Mouse (Mus musculus): Measurements from ENCODE around the gene Dnal4. TPM values are rescaled to one million over a fixed set of nuclear protein-coding genes. Genes with fewer than 3 reads are reported as not detected.

Dnal4 gene
- polyA plus RNA-seq, 1 experiment, result 15.7 TPM

DNA sequence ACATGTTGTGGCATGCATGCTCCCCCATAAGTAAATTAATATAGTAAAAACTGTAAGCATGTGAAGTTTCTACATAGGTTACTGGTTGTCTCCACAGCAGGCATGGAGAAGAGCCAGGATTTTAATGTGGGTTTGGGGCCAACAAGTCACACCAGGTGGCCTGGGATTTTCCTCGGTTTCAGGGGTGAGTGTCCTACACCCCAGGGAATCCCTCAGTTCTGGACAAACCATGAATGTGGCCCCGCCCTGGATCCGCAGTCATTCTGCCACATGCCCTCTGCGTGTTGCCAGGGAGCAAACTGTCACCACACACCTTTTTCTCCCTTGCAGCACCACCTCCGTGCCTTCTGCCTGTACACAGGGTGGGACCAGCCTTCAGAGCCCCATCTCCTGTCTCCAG is 31.0 kb upstream of the Dnal4 start:
- Histone ChIP-seq H3K9ac (ENCODE audit: low read depth, poor library complexity, severe bottlenecking) (no peak overlapping the region), H3K9me3 (replicated peaks; ENCODE audit: control insufficient read depth, insufficient read depth, low read length, poor library complexity, severe bottlenecking) (no peaks in the 10 kb centered on the region), H3K27ac (ENCODE audit: insufficient read depth, low read length) (no peak overlapping the region), H3K4me3 (ENCODE audit: low read depth, low read length) (no peak overlapping the region), H3K4me1 (ENCODE audit: control insufficient read depth, insufficient read depth, low read length) (no peaks in the 10 kb centered on the region), H3K36me3 (ENCODE audit: control insufficient read depth, insufficient read depth, low read length, poor library complexity, severe bottlenecking) (no peaks in the 10 kb centered on the region), H3K27me3 (ENCODE audit: control insufficient read depth, insufficient read depth, low read length, poor library complexity, severe bottlenecking) (peaks cover 6% of the 10 kb centered on the region; the same call in 1 of the 2 replicates)
- TF ChIP-seq POLR2A (IDR thresholded peaks at IDR 0.05; ENCODE audit: insufficient read depth, low read length) (no peak), CTCF (IDR thresholded peaks at IDR 0.05; ENCODE audit: low read depth, low read length) (no peak), EP300 (IDR thresholded peaks at IDR 0.05; ENCODE audit: insufficient read depth, low read depth, low read length) (no peak)

DNA sequence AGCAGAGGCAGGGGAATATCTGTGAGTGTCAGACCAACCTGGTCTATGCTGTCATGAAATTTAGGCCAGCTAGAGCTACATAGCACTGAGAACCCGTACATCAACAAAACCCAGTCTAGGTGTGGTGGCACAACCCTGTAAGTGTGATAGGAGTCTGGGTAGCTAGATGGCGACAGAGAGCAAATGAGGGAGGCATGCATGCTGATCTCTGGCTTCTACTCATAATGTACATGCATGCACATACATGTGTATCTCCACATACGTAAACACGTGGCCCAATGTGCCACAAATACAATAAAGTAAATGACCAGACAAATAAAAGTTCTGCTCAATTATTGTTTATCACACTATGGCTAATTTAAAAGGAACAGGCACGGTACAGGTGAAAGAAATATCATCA is 30.5 kb upstream of the Dnal4 start:
- Histone ChIP-seq H3K9me3 (replicated peaks; ENCODE audit: control insufficient read depth, insufficient read depth, low read length, poor library complexity, severe bottlenecking) (no peaks in the 10 kb centered on the region), H3K9ac (ENCODE audit: low read depth, poor library complexity, severe bottlenecking) (no peak overlapping the region), H3K4me1 (ENCODE audit: control insufficient read depth, insufficient read depth, low read length) (no peaks in the 10 kb centered on the region), H3K27ac (ENCODE audit: insufficient read depth, low read length) (no peak overlapping the region), H3K36me3 (ENCODE audit: control insufficient read depth, insufficient read depth, low read length, poor library complexity, severe bottlenecking) (no peaks in the 10 kb centered on the region), H3K4me3 (ENCODE audit: low read depth, low read length) (no peak overlapping the region), H3K27me3 (ENCODE audit: control insufficient read depth, insufficient read depth, low read length, poor library complexity, severe bottlenecking) (peaks cover 8% of the 10 kb centered on the region; the same call in 1 of the 2 replicates)
- TF ChIP-seq CTCF (IDR thresholded peaks at IDR 0.05; ENCODE audit: low read depth, low read length), result peak; percentile 58
- no peak for TF ChIP-seq EP300 (IDR thresholded peaks at IDR 0.05; ENCODE audit: insufficient read depth, low read depth, low read length)

DNA sequence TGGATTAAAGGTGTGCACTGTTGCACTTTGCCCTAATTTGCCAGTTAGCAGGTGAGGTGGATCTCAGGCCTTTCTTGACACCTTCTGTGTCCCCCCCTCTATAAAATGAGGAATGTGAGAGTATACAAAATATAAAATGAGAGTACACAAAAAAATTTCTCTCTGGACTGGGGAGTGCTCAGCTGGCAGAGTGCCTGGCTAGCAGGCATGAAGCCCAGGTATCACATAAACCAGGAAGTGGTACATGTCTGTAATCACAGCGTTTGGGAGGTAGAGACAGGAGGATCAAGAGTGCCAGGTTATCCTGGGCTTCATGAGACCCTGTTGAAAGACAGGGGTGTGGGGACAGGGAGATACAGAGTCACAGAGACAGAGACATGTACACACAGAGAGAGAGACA is 29.4 kb upstream of the Dnal4 start:
- H3K36me3 ChIP-seq (ENCODE audit: control insufficient read depth, insufficient read depth, low read length, poor library complexity, severe bottlenecking), result no peaks in the 10 kb centered on the region
- H3K4me1 ChIP-seq (ENCODE audit: control insufficient read depth, insufficient read depth, low read length), result no peaks in the 10 kb centered on the region
- H3K27ac ChIP-seq (ENCODE audit: insufficient read depth, low read length), result no peak overlapping the region
- H3K9ac ChIP-seq (ENCODE audit: low read depth, poor library complexity, severe bottlenecking), result no peak overlapping the region
- H3K27me3 ChIP-seq (ENCODE audit: control insufficient read depth, insufficient read depth, low read length, poor library complexity, severe bottlenecking), result peaks cover 14% of the 10 kb centered on the region
- no peak overlapping the region for H3K4me3 ChIP-seq (ENCODE audit: low read depth, low read length)
- H3K9me3 ChIP-seq (replicated peaks; ENCODE audit: control insufficient read depth, insufficient read depth, low read length, poor library complexity, severe bottlenecking), result no peaks in the 10 kb centered on the region
- TF ChIP-seq EP300 (IDR thresholded peaks at IDR 0.05; ENCODE audit: insufficient read depth, low read depth, low read length) (no peak), CTCF (IDR thresholded peaks at IDR 0.05; ENCODE audit: low read depth, low read length) (no peak), POLR2A (IDR thresholded peaks at IDR 0.05; ENCODE audit: insufficient read depth, low read length) (no peak)

DNA sequence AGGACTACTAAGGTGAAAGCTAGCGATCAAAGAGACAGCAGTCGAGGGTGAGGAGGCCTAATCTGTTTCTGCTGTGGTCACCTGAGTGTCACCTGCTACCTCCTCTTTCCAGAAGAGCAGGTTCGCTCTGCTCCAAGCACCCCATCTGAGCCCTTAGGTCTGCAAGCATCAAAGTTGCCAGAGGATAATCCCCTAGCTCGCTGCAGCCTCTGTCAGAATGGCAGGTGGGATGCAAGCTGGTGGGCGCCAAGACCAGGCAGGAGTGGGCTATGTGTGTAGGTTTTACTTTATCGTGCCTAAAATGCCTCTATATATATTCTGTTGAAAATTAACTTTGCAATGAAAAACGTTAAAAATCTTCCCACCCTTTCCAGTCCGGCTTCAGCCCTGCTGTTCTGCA is 27.6 kb upstream of the Dnal4 start:
- Histone ChIP-seq H3K9ac (ENCODE audit: low read depth, poor library complexity, severe bottlenecking) (no peak overlapping the region), H3K27ac (ENCODE audit: insufficient read depth, low read length) (no peak overlapping the region), H3K4me1 (ENCODE audit: control insufficient read depth, insufficient read depth, low read length) (no peaks in the 10 kb centered on the region), H3K36me3 (ENCODE audit: control insufficient read depth, insufficient read depth, low read length, poor library complexity, severe bottlenecking) (no peaks in the 10 kb centered on the region), H3K4me3 (ENCODE audit: low read depth, low read length) (peak overlapping the region; percentile 22), H3K9me3 (replicated peaks; ENCODE audit: control insufficient read depth, insufficient read depth, low read length, poor library complexity, severe bottlenecking) (no peaks in the 10 kb centered on the region), H3K27me3 (ENCODE audit: control insufficient read depth, insufficient read depth, low read length, poor library complexity, severe bottlenecking) (peaks cover 14% of the 10 kb centered on the region)
- TF ChIP-seq EP300 (IDR thresholded peaks at IDR 0.05; ENCODE audit: insufficient read depth, low read depth, low read length) (no peak), POLR2A (IDR thresholded peaks at IDR 0.05; ENCODE audit: insufficient read depth, low read length) (no peak), CTCF (IDR thresholded peaks at IDR 0.05; ENCODE audit: low read depth, low read length) (no peak)

DNA sequence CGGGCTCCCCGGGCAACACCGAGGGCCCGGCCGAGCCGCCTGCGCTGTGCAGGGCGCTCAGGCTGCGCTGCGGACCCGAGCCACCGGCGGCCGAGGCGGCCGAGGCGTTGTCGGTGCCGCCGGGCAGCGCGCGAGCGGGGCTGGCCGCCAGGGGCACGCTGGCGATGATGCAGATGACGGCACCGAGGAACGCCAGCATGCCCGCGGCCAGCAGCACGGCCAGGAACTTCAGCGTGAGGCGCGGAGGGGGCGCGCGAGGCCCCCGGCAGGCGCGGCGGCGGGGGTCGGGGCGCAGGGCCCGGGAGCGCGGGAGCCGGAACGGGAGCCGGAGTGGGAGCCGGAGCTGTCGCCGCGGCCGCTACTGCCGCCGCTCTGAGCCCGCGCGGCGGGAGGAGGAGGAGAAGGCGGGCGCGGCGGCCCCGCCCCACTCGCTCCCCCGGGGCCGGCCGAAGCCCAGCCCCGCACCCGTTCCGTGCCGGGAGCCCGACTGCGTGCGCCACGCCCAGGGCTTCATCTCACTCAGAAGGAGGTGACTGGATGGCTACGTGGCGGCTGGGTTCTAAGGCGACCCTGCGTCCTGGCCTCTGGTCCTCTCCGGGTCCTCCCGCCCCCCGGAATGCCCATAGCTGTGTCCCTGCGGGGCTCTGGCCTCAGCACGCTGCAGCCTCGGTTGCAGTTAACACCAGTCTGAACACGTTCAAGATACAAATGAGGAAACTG is 26.9 kb upstream of the Dnal4 start, which contains the start of gene Nptxr:
Nptxr (minus strand) TSS at position 415 of the 720 bp plus-strand sequence.
- H3K4me3 ChIP-seq (ENCODE audit: low read depth, low read length), result peak within 1 kb of the TSS; percentile 61
- no peaks in the 10 kb centered on the region for H3K9me3 ChIP-seq (replicated peaks; ENCODE audit: control insufficient read depth, insufficient read depth, low read length, poor library complexity, severe bottlenecking)
- H3K9ac ChIP-seq (ENCODE audit: low read depth, poor library complexity, severe bottlenecking), result peak within 1 kb of the TSS; percentile 73
- TF ChIP-seq EP300 (IDR thresholded peaks at IDR 0.05; ENCODE audit: insufficient read depth, low read depth, low read length) (no peak), POLR2A (IDR thresholded peaks at IDR 0.05; ENCODE audit: insufficient read depth, low read length) (no peak), CTCF (IDR thresholded peaks at IDR 0.05; ENCODE audit: low read depth, low read length) (no peak)
- H3K4me1 ChIP-seq (ENCODE audit: control insufficient read depth, insufficient read depth, low read length), result no peaks in the 10 kb centered on the region
- no peak within 1 kb of the TSS for H3K27ac ChIP-seq (ENCODE audit: insufficient read depth, low read length)
- no peaks in the 10 kb centered on the region for H3K36me3 ChIP-seq (ENCODE audit: control insufficient read depth, insufficient read depth, low read length, poor library complexity, severe bottlenecking)
- H3K27me3 ChIP-seq (ENCODE audit: control insufficient read depth, insufficient read depth, low read length, poor library complexity, severe bottlenecking), result peaks cover 14% of the 10 kb centered on the region

DNA sequence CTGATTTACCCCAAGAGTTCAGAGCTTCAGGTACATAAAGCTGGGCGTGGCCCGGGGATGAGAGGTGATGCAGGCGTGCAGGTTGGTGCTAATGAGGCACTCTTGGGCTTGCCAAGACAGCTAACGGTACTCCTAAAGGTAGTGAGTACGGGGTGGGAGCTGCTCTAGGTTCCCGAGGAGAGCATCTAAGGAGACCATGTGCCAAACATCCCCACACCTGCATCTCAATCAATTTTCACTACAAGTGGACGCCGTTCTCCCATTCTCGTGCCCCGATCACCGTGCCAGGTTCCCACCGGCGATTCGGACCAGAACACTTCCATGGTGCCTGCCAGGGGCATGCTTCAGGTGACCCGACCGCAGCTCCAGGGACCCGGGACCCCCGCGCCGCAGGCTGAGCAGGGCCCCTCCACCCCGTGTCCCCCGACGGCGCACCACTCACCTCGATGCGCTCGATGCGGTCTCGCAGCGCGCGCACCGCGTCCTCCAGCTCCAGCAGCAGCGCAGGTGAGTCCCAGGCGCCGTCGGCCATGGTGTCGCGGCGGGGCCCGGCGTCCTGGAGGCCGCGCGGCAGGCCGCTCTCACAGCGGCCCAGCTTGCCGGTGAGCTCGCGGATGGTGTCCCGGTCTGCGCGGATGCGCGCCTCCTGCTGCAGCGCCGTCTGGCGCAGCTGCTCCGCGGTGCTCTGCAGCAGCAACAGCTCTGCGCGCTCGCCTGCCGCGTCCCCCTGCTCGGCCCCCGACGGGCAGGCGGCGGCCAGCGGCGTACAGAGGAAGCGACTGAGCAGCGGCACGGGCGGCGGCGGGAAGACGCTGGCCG is 26.1 kb upstream of the Dnal4 start:
- Histone ChIP-seq H3K27ac (ENCODE audit: insufficient read depth, low read length) (no peak overlapping the region), H3K9me3 (replicated peaks; ENCODE audit: control insufficient read depth, insufficient read depth, low read length, poor library complexity, severe bottlenecking) (no peaks in the 10 kb centered on the region), H3K27me3 (ENCODE audit: control insufficient read depth, insufficient read depth, low read length, poor library complexity, severe bottlenecking) (peaks cover 14% of the 10 kb centered on the region), H3K4me3 (ENCODE audit: low read depth, low read length) (peak overlapping the region; percentile 61), H3K4me1 (ENCODE audit: control insufficient read depth, insufficient read depth, low read length) (no peaks in the 10 kb centered on the region), H3K9ac (ENCODE audit: low read depth, poor library complexity, severe bottlenecking) (peak overlapping the region; percentile 73), H3K36me3 (ENCODE audit: control insufficient read depth, insufficient read depth, low read length, poor library complexity, severe bottlenecking) (no peaks in the 10 kb centered on the region)
- no peak for TF ChIP-seq CTCF (IDR thresholded peaks at IDR 0.05; ENCODE audit: low read depth, low read length)
- no peak for TF ChIP-seq EP300 (IDR thresholded peaks at IDR 0.05; ENCODE audit: insufficient read depth, low read depth, low read length)
- TF ChIP-seq POLR2A (IDR thresholded peaks at IDR 0.05; ENCODE audit: insufficient read depth, low read length), result no peak

All from ES-Bruce4 (cell line).